Mouse (Mus musculus) bone marrow, adult 2 months (tissue): ENCODE data around the gene Ctsl.

Experiments
- CTCF ChIP-seq: fragments of 200-500 bp; IDR thresholded peaks from 2 replicates; pipeline ENCODE4 v1.5.1; 2011; ENCODE audit warnings: low read length, control low read depth; ENCODE audit not compliant: control insufficient read depth, insufficient read depth
- POLR2A ChIP-seq: fragments of 200-500 bp; IDR thresholded peaks from 2 replicates; pipeline ENCODE4 v1.6.1; 2011; ENCODE audit warnings: low read depth, mild to moderate bottlenecking, control low read depth, low read length, borderline replicate concordance; ENCODE audit not compliant: control insufficient read depth

- TF ChIP-seq POLR2A = no peak
- TF ChIP-seq CTCF = no peak
Measured at GRCm38 (mm10) chr13:64407992-64408391, 37.3 kb upstream of the Ctsl start.
